Mouse (Mus musculus) adrenal gland, adult (tissue): Measurements from ENCODE around the gene Lck.

Experiments
- DNase-seq, 2 experiments: peaks; one replicate each; pipeline ENCODE4 v3.0.0; 2022 to 2023; ENCODE audit warnings: low spot score in 1 of 2; ENCODE audit not compliant: inconsistent age in 2 of 2

Lck gene

DNA sequence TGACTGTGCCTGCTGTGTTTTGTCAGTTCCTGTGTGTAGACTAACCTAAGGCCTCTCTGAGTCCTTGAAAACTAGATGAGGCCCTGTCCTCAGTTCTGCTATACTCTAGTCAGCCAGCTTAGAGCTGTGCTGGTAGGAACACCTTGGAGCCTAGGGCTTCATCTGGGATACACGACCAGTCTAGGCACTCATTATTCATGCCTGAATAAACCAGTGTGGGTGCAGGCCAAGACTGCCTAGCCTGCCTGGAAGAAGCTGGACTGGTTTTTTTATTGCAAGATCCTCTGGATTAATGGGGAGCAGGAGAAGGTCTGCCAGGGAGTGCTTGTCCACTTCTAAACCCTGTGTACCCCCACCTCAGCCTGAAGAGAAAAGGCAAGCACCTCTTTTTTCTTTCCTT lies 13.5 kb upstream of the Lck start:
- no peak for DNase-seq

DNA sequence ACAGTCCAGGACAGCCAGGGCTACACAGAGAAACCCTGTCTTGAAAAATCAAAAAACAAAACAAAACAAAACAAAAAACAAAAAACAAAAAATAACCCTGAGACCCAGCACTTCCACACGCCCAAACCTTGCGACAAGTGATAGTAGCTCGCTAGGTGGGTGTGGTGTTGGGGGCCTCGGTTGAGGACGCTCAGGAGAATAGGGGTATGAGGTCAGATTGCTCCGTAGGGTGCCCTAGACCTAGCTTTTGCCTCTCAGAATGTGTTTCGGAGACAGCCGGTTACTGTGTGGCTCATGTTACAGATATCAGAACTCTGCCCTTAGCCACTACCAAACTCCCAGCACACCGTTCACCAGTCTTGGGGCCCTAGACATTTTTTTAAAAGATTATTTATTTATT lies 12.3 kb upstream of the Lck start:
- no peak for DNase-seq

DNA sequence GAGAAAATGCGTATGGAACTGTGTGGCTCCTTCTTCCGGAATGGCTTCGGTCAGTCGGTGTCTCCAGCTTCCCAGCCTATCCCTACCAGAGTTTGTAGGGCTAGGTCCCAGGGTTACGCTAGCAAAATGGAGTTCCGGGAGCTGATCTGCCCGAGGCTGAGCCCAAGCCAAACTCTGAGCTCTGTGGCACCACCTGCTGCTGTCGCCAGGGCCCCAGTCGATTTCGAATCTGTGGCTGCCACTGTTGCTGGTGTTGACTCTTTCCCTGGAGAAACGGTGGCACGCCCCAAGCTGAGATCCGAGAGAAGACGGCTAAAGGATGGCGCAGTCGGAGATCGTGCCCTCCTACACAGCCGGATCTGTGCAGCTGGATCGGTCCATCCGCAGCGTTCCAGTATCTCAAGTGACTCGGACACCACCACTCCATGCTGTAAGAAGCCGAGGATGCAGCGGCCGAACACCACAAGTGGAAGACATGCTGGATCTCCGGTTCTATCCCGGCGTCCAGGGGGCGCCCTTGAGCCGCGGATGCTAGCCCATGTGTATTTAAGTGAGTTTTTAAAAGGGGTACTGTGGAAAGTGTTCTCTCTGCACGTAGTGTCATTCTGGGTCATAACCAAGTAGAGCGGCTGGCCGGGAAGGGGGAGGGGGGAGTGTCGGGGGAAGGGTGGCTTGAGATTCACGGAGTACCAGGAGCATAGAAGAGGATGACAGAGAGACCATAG lies 11.6 kb upstream of the Lck start:
- DNase-seq: peak; percentile 89 to 97

DNA sequence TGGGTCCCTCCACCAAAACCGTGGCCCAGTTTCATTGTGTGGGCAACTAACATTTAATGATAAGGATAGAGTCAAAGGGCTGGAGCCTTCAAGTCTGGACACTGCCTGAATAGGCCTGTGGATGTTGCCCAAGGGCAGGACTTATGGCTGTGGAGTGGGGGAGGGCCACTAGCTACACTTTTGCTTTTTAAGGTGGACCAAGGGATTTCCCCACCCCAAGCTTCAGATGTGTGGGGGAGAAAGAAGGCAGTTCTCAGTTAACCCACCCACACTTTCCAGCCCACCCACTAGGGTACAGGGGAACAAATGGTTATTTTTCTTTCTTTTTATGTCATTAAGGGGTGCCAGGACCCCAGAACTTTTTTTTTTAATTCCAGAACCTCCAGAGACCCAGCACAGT lies 10.9 kb upstream of the Lck start:
- DNase-seq: no peak

DNA sequence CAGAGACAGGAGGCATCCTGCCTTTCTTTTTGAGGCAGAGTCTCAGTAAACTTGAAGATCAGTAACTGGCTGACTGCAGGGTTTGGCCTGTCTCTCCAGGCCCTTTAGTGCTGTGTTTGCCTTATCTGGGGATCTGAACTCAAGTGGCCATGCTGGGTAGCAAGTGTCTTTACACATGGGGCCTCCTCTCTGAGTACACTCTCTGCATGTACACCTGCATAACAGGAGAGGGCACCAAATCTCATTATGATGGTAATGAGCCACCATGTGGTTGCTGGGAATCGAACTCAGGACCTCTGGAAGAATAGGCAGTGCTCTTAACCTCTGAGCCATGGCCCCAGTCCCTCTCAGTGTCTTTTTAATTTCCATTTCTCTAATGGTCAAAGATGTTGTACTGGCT lies 8.8 kb upstream of the Lck start:
- DNase-seq: no peak

DNA sequence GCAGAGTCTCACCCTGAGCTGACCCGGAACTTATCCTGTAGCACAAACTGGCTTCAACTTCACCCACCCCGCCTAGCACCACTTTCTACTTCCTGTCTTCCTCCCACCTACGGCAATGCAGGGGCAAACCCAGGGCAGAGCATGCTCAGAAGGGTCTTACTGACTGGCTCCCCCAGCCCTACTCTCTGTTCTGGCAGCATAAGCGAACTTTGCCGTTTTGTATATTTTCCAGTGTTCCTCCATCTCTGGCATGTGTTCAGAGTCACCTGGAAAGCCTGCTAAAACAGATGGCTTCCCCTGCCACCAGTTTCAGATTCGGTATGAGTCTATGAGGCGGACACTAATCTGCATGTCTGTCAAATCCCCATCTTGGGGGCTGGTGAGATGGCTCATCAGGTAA lies 6.9 kb upstream of the Lck start:
- DNase-seq: peak in 1 of 2 experiments; percentile 34

DNA sequence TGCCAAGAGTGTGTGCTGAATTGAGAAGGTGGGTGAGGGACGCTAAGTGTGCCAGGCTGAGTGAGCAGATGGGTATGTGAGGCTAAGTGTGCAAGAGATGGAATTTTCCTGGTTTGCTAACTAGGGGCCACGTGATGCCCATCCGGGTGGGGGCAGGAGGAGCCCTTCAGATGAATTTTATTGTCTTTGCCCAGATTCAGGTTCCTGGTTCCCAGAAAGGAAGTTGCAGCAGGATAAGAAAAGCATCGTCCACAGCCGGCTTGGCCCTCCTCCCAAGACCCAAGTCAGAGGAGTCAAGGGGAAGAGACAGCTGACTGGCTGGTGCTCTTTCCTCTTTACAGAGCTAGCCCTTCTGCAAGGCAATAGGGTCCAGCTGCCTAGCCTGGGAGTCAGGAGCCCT lies 5.0 kb upstream of the Lck start, which contains the start of gene Fam167b:
Gene Fam167b (minus strand): TSS at position 84 of the 400 bp plus-strand sequence.
- DNase-seq: peak; percentile 60 to 74

DNA sequence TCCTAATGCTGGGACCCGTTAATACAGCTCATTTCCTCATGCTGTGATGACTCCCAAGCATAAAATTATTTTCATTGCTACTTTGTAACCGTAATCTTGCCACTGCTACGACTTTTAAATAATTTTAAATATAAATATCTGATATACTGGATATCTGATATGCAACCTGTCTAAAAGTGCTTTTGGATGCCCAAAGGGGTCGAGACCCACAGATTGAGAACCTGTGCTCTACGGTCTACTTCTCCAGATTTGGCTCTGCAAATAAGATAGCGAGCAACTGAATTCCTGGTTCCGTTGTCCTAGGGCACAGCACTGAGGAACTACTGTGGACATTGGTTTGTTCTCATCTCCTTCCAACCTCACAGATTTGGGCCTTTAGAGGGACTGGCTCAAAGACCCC lies 4.2 kb upstream of the Lck start:
- DNase-seq: no peak

DNA sequence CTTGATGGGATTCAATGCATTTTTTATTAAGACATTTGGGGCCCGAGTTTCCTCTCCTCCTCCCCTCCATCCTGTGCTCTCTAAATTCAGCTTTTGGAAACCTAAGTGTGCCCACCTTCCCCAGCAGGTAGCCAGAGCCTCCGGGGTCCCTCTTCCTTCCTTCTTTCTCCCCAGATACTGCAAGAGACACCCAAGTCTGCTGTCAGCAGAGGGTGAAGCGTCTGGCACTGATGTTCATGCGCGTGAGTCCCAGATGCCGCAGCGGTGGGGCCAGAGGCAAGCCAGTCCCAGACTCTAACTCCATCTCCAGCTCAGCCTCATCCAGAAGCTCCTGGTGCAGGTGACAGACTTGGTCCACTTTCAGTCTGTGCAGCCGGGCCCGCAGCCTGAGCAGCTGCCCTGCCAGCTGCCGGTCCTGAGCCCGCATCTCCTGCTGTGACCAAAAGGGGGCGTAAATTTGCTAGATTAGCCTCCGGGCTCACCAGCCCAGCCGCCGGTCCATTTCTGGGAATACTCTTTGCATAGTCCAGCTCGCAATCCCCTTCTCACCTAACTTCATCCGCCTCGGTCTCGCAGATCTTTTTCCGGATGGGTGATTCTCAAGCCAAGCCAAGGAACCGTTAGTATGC lies 3.5 kb upstream of the Lck start:
- peak; percentile 80 to 91 for DNase-seq

DNA sequence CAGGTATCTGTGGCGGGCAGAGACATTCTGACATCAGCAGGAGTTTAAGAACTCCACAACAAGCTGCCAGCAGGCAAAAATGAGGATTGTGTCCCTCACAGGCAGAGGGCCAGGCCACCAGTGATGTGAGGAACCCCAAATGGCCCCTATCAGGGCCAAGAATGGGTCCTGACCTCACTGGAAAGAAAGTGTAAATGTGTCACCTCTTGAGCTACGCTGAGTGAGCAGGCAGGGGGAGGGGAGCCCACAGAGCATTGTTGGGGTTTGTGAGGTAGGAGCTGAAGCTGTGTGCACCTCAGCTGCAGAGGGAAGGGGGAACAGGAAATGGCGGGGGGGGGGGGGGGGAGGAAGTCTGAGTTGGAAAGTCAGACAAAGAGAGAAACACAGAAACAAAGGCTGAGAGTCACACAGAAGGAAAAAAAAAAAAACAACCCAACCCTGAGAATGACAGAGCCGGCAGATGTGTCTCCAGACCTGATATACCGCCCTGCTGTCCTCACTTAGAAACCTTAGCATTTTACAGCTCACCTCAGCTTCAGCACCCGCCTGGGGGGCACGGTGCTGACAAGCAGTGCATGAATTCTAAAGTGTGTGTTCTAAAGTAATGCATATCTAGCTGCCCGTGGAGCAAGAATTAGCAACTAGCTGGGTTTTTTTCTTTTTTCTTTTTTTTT lies 1.9 kb upstream of the Lck start:
- DNase-seq: no peak

DNA sequence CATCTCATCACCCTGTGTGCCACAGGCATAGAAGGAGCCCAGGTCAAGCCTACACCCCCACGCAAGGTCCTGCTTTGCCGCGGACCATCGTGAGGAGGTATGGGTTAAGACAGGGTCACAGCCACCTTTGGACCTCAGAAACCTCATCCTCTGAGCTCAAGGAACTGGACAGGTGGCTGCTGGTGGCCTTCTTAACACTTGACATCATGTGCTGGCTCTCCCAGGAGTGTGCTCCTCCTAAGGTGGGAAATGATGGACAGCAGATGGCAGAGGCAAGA lies 409 bp downstream of the Lck start:
- DNase-seq: peak in 1 of 2 experiments; percentile 58

DNA sequence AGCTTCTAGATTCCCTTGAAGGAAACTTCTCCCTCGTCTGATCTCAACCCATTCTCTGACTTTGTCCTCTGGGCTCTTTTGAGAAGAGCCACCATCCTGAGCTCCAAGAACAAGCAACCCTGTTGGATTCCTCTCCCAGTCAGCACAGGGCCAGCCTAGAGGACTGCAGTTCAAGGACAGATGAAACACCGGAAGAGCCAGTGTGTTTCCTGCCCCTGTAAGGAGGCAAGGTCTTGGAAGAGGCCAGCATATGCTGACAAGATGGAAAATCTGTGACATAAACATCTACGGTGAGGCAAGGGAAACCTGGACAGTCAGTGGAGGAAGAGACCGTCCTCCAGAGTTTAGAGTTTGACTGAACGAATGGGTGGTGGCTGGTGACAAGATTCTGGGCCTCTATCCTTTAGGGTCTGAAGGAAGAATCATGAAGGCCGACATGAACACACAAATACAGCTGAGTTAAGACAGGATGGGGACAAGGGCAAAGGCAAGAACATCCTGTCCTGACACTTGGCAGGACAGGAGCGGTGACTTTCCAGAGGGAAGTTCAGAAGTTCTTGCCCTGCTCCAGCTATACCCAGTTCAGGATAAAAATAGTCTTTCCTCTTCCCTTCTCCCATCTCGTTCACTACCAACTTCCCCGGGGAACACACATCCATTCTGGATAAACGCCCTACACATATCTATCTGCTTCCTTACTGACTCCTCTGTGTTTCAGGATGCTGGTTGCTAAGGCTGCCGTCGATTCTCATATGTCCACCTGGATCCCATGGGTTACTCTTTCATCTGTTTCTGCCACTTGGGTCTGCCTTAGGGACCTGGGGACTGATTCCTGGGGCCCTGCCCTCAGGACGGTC lies 977 bp downstream of the Lck start:
- DNase-seq: peak; percentile 55 to 65

DNA sequence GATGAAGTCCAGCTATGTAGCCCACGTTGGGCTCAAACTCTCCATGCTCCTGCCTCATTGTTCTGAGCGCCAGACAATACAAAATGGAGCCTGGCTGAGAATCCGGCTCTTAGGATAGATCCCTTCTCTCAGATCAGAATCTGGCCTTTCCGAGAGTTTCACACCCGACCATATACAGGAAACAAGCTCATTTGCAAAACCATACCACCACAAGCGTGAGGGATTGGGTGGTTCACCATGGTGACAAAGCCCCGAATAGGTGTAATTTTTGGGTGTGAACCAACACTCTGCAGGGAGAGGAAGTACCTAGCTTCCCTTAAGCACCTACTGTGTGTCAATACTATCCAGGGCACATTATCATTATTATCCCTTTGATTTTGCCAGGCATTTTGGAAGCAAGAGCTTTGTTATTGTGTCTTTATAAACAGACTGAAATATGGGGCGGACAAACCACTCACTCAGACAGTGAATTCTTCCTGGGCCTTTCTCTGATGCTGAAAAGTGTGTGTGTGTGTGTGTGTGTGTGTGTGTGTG lies 1.8 kb downstream of the Lck start:
- DNase-seq: no peak

DNA sequence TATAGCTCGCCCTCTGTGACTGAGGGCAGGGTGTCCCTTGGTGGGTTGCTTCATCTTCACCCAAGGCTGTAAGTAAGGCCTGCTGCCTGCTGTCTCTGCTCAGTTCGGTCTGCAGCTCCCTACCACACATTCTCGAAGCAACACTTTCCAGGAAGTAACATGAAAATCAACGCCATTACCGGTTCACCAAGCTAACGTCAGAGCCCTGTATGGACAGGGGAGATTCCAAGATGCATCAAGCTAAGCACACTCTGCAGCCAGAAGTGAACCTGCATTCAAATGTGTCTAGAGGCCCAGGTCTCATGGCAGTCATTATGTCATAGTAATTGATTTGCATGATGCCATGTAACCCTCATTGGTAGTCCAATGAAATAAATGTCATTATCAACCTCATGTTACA lies 3.4 kb downstream of the Lck start:
- DNase-seq: no peak

DNA sequence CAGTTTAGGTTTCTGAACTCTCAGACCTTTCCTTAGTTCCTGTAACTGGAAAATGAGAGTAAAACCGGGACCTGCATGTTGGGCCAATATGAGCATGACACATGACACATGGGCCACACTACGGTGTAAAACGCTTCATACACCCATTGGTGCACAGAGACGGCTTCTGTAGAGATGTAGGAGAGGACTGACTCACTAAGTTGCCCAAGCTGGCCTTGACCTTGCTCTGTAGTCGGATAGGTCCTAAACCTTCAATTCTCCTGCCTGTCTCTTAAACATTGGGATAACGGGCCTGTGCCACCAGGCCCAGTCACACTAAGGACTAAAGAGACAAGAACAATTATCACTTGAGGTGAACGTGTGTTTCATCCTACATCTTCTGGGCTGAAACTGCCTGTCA lies 5.1 kb downstream of the Lck start:
- peak in 1 of 2 experiments; percentile 71 for DNase-seq

DNA sequence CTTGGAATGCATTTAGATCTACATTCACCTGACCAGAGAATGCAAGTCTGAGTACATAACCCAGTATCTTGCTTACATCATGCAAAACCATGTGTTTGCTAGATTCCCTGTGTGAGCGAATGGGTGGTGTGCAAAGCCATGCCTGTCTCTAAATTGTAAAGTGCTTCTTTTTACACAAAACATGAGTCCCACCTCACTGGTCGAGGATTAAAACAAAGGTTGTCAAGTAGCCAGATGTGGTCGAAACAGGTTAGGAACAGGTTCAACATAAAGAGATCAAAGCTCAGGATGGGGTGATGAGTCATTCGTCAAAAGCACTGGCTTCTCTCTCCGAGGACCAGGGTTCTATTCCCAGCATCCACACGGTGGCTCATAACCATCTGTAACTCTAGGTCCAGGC lies 8.3 kb downstream of the Lck start:
- DNase-seq: no peak

DNA sequence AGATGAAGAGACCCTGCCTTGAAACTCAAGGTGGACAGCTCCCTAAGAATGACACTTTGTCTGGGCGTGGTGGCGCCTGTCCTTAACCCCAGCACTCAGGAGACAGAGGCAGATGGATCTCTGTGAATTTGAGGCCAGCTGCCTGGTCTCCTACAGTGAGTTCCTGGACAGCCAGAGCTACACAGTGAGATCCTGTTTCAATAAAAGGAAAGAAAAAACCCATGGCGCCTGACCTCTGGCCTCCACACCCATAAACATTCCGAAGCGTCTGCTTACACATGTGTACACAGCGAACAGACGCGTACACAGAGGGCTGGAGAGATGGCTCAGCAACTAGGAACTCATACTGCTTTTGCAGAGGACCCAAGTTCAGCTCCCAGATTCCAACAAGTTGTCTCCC lies 9.7 kb downstream of the Lck start:
- no peak for DNase-seq

DNA sequence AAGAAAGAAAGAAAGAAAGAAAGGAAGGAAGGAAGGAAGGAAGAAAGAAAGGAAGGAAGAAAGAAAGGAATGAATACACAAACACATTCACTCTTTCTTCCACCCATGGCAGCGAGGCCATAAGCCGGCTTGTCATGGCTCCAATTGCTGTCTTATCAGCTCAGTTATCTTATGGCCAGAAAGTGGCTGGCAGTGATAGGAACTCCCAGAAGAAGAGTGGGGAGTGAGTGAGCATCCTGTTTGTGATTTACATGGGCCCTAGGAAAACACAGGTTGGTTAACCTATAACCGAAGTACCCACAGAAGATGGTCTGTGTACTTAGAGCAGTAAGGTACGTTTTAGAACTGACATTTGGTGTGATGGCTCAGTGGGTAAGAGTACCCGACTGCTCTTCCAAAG lies 12.3 kb downstream of the Lck start:
- no peak for DNase-seq

DNA sequence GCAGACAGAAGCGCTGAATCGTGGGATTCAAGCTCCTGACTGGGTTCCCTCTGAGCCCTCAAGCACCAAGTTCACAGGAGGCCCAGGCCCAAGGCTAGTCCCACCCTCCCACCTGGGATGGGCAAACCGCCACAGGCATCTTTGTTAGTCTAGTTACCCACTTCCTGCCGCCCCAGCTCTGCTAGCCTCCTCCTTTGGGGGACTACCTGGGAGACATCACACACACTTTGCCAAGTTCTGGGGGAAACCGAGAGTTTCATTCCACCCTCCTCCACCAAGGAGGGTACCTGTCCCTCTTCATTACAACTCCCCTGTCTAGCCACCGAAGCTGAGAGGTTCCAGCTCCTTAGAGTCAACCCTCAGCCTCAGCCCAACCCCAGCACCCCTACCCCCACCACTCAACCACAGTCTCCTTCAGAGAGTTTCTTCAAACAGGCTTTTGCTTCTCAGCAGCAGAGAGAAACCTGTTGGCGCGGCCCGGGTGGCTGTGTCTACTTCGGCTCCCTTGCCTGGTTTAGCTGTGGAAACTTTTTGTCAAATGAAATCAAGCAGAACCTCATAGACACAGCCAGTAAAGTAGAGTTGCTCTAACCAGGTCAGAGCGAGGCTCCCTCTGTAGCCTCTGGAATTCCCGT lies 15.0 kb downstream of the Lck start:
- DNase-seq: peak in 1 of 2 experiments; percentile 41

DNA sequence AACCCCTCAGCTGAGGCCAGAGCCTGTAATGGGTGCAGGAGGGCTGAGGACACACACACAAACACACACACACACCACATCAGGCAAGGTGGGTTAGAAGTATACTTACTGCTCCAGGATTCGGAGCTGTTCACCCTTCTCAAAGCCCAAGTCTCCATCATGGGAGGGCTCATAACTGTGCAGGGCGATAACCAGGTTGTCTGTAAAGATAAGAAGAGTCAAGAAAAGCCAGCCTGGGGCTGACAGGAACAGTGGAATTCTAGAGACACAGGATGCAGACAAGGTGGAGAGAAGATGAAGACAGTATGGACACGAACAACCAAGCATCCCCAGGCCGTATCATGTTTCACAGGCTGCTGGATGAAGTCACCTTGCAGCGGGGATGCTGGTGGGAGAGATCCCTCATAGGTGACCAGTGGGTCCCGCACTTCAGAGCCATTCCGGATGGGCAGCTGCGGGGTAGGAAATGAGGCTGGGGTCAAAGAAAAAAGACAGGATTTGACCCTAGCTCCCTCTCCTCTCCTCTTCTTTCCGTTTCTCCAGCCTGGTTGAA lies 16.1 kb downstream of the Lck start:
- no peak for DNase-seq
